Mouse (Mus musculus) bone marrow, adult 2 months (tissue): ENCODE data around the gene Cacnb2. TPM values are rescaled to one million over a fixed set of nuclear protein-coding genes. Genes with fewer than 3 reads are reported as not detected.

Experiments
- H3K27ac ChIP-seq: fragments of 200-500 bp; 2 replicates; pipeline ENCODE4 v1.5.1; 2012; ENCODE audit warnings: low read depth, mild to moderate bottlenecking, control low read depth, inconsistent platforms, low read length; ENCODE audit not compliant: control insufficient read depth, poor library complexity, insufficient read depth
- H3K4me1 ChIP-seq: fragments of 200-500 bp; 2 replicates; pipeline ENCODE4 v1.6.1; 2011; ENCODE audit warnings: low read length; ENCODE audit not compliant: control insufficient read depth, insufficient read depth
- H3K4me3 ChIP-seq: fragments of 200-500 bp; replicated peaks from 2 replicates; pipeline ENCODE3; 2011; ENCODE audit warnings: mild to moderate bottlenecking, low read depth, low read length, control low read depth; ENCODE audit not compliant: control insufficient read depth
- CTCF ChIP-seq: fragments of 200-500 bp; IDR thresholded peaks from 2 replicates; pipeline ENCODE4 v1.5.1; 2011; ENCODE audit warnings: low read length, control low read depth; ENCODE audit not compliant: control insufficient read depth, insufficient read depth
- POLR2A ChIP-seq: fragments of 200-500 bp; IDR thresholded peaks from 2 replicates; pipeline ENCODE4 v1.6.1; 2011; ENCODE audit warnings: low read depth, mild to moderate bottlenecking, control low read depth, low read length, borderline replicate concordance; ENCODE audit not compliant: control insufficient read depth
- WGBS: fragments of 180-500 bp; shearing (Covaris S2); methylation state at CpG from one replicate; pipeline ENCODE4 v1.1.7; 2018; 5-methylcytosine and 5-hydroxymethylcytosine counted together
- polyA plus RNA-seq: library from polyadenylated mRNA; stranded (reverse); fragments of >200 nt; gene quantifications from 2 replicates; pipeline ENCODE4 v1.2.4, GENCODE M21; 2011; ENCODE audit warnings: low replicate concordance; ENCODE audit not compliant: missing spikeins, insufficient read depth, insufficient read length

The Cacnb2 gene
- polyA plus RNA-seq, 1 experiment, result 0.65 TPM

DNA sequence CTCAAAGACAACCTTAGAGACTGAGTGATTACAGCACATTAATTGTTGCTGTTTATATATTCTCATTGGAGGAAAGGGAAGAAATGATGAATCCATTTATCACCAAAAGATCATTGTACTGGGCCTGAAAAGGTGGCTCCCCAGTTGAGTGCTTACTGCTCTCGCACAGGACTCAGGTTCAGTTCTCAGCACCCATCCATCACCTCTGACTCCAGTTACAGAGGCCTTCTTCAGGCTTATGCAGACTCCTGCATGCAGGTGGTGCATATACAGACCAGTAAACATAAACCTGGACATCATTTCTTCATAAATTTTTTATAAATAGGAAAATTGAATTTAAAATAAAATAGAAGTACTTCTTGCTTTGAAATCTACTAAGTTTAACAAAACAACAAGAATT lies 405.2 kb downstream of the Cacnb2 start:
- 93% methylated on average over 1 of the region's 1 CpGs for WGBS
- no peak overlapping the region for H3K27ac ChIP-seq

DNA sequence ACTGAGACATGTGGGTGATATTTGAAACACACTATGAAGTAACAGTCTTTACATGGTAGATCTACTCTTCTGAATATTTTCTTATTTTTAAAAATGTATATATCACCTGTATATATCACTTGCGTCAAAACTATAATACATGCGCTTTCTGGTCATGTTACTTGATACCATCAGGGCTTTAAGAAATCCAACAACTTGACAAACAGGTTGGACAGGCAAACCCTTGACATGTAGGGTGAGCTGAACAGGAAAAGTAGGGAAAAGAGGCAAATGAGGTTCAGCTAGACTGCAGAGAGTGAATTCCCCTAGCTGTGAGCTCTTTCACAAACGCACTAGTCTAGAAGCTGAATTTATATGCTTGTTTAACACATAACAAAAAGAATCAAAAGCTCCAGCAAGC lies 423.9 kb downstream of the Cacnb2 start:
- no peak for TF ChIP-seq CTCF
- TF ChIP-seq POLR2A, result no peak
- WGBS, result 94% methylated on average over 3 of the region's 3 CpGs

More for the DNA sequence above, 405.2 kb downstream of the Cacnb2 start:
- no peak overlapping the region for H3K4me3 ChIP-seq
- TF ChIP-seq POLR2A (no peak), CTCF (no peak)
- H3K4me1 ChIP-seq, result no peaks in the 10 kb centered on the region

DNA sequence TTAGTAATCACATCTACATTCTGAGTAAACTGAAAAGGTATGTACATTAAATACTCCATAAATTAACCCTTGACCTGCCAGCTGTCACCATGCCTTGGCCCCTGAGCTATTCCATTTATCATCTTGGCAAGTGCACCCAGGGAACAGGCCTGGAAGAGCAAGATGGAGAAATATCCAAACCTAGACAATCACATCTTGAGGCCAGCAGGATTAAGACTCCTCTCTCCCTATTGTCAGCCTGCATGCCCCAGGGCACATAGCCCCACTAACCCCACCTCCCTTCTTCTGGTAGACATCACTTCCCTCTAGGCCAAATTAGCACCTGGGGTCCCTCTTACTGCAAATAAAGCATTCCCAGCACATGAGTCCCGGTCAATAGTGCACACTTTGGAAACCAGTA lies 424.9 kb downstream of the Cacnb2 start:
- H3K4me3 ChIP-seq, result no peak overlapping the region
- no peak for TF ChIP-seq POLR2A
- no peak for TF ChIP-seq CTCF
- H3K4me1 ChIP-seq, result no peaks in the 10 kb centered on the region
- no peak overlapping the region for H3K27ac ChIP-seq
- 87% methylated on average over 1 of the region's 1 CpGs for whole genome bisulfite sequencing

More for the DNA sequence above, 423.9 kb downstream of the Cacnb2 start:
- no peak overlapping the region for H3K27ac ChIP-seq
- no peaks in the 10 kb centered on the region for H3K4me1 ChIP-seq
- H3K4me3 ChIP-seq, result no peak overlapping the region

Other genes starting within 250 kb of the Cacnb2 start
- not detected in 2 replicates for gene Slc39a12, start 214.8 kb upstream of the Cacnb2 start, polyA plus RNA-seq